Mouse (Mus musculus) heart, adult 2 months (tissue): ENCODE results near the gene Cisd3. TPM values are rescaled to one million over a fixed set of nuclear protein-coding genes. Genes with fewer than 3 reads are reported as not detected.

Experiments
- DNase-seq, 2 experiments: peaks; one replicate each; pipeline ENCODE4 v3.0.0; 2021
- H3K27ac ChIP-seq: fragments of 200-600 bp; 2 replicates; pipeline ENCODE4 v1.8.1; 2022
- H3K27me3 ChIP-seq: fragments of 200-500 bp; 2 replicates; pipeline ENCODE4 v1.6.1; 2012; ENCODE audit warnings: mild to moderate bottlenecking, low read length, inconsistent platforms, mixed read lengths; ENCODE audit not compliant: control insufficient read depth, insufficient read depth
- H3K36me3 ChIP-seq: fragments of 200-500 bp; 2 replicates; pipeline ENCODE4 v1.6.1; 2012; ENCODE audit warnings: low read length, inconsistent platforms; ENCODE audit not compliant: control insufficient read depth, insufficient read depth
- H3K4me1 ChIP-seq: fragments of 200-500 bp; 2 replicates; pipeline ENCODE4 v1.6.1; 2011; ENCODE audit warnings: low read length; ENCODE audit not compliant: control insufficient read depth, insufficient read depth
- H3K4me3 ChIP-seq: fragments of 200-600 bp; 2 replicates; pipeline ENCODE4 v1.8.1; 2022
- H3K79me2 ChIP-seq: fragments of 200-500 bp; replicated peaks from 2 replicates; pipeline ENCODE4 v1.6.1; 2012; ENCODE audit warnings: mild to moderate bottlenecking, inconsistent platforms, low read length, moderate library complexity, mixed read lengths; ENCODE audit not compliant: control insufficient read depth, insufficient read depth
- H3K9ac ChIP-seq: fragments of 200-500 bp; 2 replicates; pipeline ENCODE4 v1.6.1; 2012; ENCODE audit warnings: low read depth, mild to moderate bottlenecking, control low read depth, inconsistent platforms, low read length, mixed read lengths
- CTCF ChIP-seq: fragments of 200-600 bp; IDR thresholded peaks from 2 replicates; pipeline ENCODE4 v1.8.1; 2022; ENCODE audit warnings: antibody characterized with exemption, mild to moderate bottlenecking, moderate library complexity
- EP300 ChIP-seq: fragments of 200-500 bp; IDR thresholded peaks from 2 replicates; pipeline ENCODE4 v1.6.1; 2011; ENCODE audit warnings: low read depth, low read length, control low read depth; ENCODE audit not compliant: insufficient read depth
- POLR2A ChIP-seq: fragments of 200-500 bp; IDR thresholded peaks from 2 replicates; pipeline ENCODE4 v1.6.1; 2011; ENCODE audit warnings: mild to moderate bottlenecking, low read depth, low read length, control low read depth; ENCODE audit not compliant: insufficient read depth
- WGBS: fragments of 180-500 bp; shearing (Covaris S2); methylation state at CpG from one replicate; pipeline ENCODE4 v1.1.7; 2018; 5-methylcytosine and 5-hydroxymethylcytosine counted together
- intact Hi-C: fragments of 180-260 bp; cut with DNase I; formaldehyde crosslinking; loops from one replicate; pipeline ENCODE4 v1.15.1; 2025
- polyA plus RNA-seq: library from polyadenylated mRNA; depleted of rRNA; stranded (reverse); fragments of >200 nt; gene quantifications from 2 replicates; pipeline ENCODE4 v1.2.3, GENCODE M21; 2012
- total RNA-seq, 2 experiments: library from RNA; stranded (reverse); gene quantifications; 2 replicates each; pipeline ENCODE4 v1.2.3; 2021

The Cisd3 gene
- total and polyA plus RNA-seq, 3 experiments = 106 to 137 (median 130) TPM

- intact Hi-C loops = no loop called here
Observed at GRCm38 (mm10) chr11:97695712-97696401, 10.2 kb downstream of the Cisd3 start.

GRCm38 (mm10) chr11:97696669-97697068, 11.0 kb downstream of the Cisd3 start:
- no peak for TF ChIP-seq EP300
- TF ChIP-seq POLR2A = no peak
- TF ChIP-seq CTCF = no peak
- no peaks in the 10 kb centered on the region; the same call in 1 of the 2 replicates for H3K79me2 ChIP-seq
- 87% methylated on average over 8 of the region's 8 CpGs for WGBS
- no peaks in the 10 kb centered on the region for H3K36me3 ChIP-seq
- intact Hi-C loops = no loop called here
- no peak for DNase-seq
- no peak overlapping the region for H3K9ac ChIP-seq
- H3K4me1 ChIP-seq = peaks cover 4% of the 10 kb centered on the region
- H3K27ac ChIP-seq = no peak overlapping the region
- H3K27me3 ChIP-seq = no peaks in the 10 kb centered on the region
- no peak overlapping the region for H3K4me3 ChIP-seq

More at GRCm38 (mm10) chr11:97695712-97696401, 10.2 kb downstream of the Cisd3 start:
- Histone ChIP-seq H3K27me3 (no peaks in the 10 kb centered on the region), H3K27ac (no peak overlapping the region), H3K4me3 (no peak overlapping the region), H3K4me1 (peaks cover 3% of the 10 kb centered on the region), H3K9ac (no peak overlapping the region), H3K79me2 (no peaks in the 10 kb centered on the region; the same call in 1 of the 2 replicates), H3K36me3 (no peaks in the 10 kb centered on the region)
- no peak for DNase-seq
- WGBS = 76% methylated on average over 9 of the region's 9 CpGs
- TF ChIP-seq CTCF (no peak), EP300 (no peak), POLR2A (no peak)

- H3K4me1 ChIP-seq = peaks cover 6% of the 10 kb centered on the region
- no peak overlapping the region for H3K27ac ChIP-seq
- H3K79me2 ChIP-seq = no peaks in the 10 kb centered on the region; the same call in 1 of the 2 replicates
- TF ChIP-seq POLR2A (no peak), CTCF (no peak), EP300 (no peak)
- no peak overlapping the region for H3K9ac ChIP-seq
- no peaks in the 10 kb centered on the region for H3K36me3 ChIP-seq
- no peak overlapping the region for H3K4me3 ChIP-seq
- intact Hi-C loops = no loop called here
- 67% methylated on average over 11 of the region's 11 CpGs for WGBS
- DNase-seq = no peak
- no peaks in the 10 kb centered on the region for H3K27me3 ChIP-seq
Observed at GRCm38 (mm10) chr11:97697199-97697890, 11.7 kb downstream of the Cisd3 start.

GRCm38 (mm10) chr11:97697891-97698529, 12.4 kb downstream of the Cisd3 start:
- DNase-seq = no peak
- Histone ChIP-seq H3K4me1 (peaks cover 6% of the 10 kb centered on the region), H3K27me3 (no peaks in the 10 kb centered on the region), H3K36me3 (no peaks in the 10 kb centered on the region), H3K4me3 (peak overlapping the region; percentile 74), H3K9ac (no peak overlapping the region; the same call in 1 of the 2 replicates), H3K27ac (peak overlapping the region; percentile 51; the same call in 1 of the 2 replicates), H3K79me2 (no peaks in the 10 kb centered on the region; the same call in 1 of the 2 replicates)
- intact Hi-C loops = loop anchor here (2.0 kb wide), 1 partner anchor 37 kb away; no protein-coding TSS in a partner anchor
- 26% methylated on average over 14 of the region's 14 CpGs for WGBS
- TF ChIP-seq EP300 (no peak), POLR2A (no peak), CTCF (no peak)

GRCm38 (mm10) chr11:97698741-97699611, 13.3 kb downstream of the Cisd3 start:
- Histone ChIP-seq H3K4me1 (peaks cover 7% of the 10 kb centered on the region), H3K27ac (peak overlapping the region; percentile 51)
- under 1% methylated on average over 62 of the region's 63 CpGs for WGBS

More at GRCm38 (mm10) chr11:97698741-97699611, 13.3 kb downstream of the Cisd3 start:
- H3K27me3 ChIP-seq = no peaks in the 10 kb centered on the region
- intact Hi-C loops = loop anchor here (2.0 kb wide), 1 partner anchor 38 kb away; no protein-coding TSS in a partner anchor
- no peaks in the 10 kb centered on the region; the same call in 1 of the 2 replicates for H3K79me2 ChIP-seq
- H3K36me3 ChIP-seq = no peaks in the 10 kb centered on the region
- H3K4me3 ChIP-seq = peak overlapping the region; percentile 74
- TF ChIP-seq POLR2A = no peak
- TF ChIP-seq EP300 = 0 out of 2 replicates have a peak, but pooled peaks have one; percentile 3
- TF ChIP-seq CTCF = peak; percentile 61
- DNase-seq = peak; percentile 74 to 77
- H3K9ac ChIP-seq = peak overlapping the region; percentile 81
